Mouse (Mus musculus): ENCODE measurements around the gene Ccdc40. TPM values are rescaled to one million over a fixed set of nuclear protein-coding genes. Genes with fewer than 3 reads are reported as not detected.

The Ccdc40 gene
- 12.0 and 13.5 TPM in 2 replicates for polyA plus RNA-seq (2014; fragmentation: Nextera tagmentation; extraction: Ambion mirVana)

DNA sequence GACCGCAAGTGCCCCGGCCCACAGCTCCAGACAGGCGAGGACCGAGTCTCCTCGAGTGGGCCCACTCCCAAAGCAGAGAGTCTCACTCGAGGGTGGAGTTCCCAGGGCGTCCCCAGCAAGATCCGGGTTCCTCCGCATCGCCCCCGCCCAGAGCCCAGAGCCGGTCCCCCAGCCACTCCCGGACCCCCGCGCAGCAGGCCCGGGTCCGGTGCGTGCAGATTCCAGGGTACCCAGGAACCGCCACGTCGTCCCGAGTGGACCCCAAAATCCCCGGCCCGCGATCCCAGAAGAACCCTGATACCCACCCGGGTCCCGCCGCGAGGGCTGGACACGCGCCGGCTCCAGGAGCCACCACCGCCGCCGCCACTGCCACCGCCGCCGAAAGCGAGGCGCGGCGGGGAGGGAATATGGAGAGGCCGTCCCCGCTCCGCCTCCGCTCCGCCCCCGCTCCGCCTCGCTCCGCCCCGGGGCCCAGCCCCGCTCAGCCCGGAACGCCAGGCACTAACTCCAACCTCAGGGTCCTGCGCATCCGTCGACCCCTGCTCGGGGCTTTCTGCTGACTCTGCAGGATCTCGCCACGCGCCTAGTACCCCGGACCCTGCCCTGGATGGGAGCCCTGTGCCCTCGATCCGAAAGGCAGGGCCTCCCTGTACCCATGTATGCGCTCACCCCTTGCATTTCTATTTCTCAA lies at the start of gene Ccdc40, which contains the start of gene Tbc1d16:
TSS of gene Ccdc40 (plus strand) at position 482 of the 691 bp plus-strand sequence.
TSS of gene Tbc1d16 (minus strand) at position 409 of the 691 bp plus-strand sequence.
- Histone ChIP-seq H3K36me3 (ENCODE audit: control insufficient read depth, insufficient read depth, low read length) (no peaks in the 10 kb centered on the region), H3K9me3 (ENCODE audit: control insufficient read depth, low read length) (no peaks in the 10 kb centered on the region), H3K9ac (replicated peaks; ENCODE audit: low read depth, low read length) (peak within 1 kb of the TSS; percentile 84), H3K4me3 (ENCODE audit: low read depth, low read length) (peak within 1 kb of the TSS; percentile 81), H3K4me1 (ENCODE audit: control insufficient read depth, insufficient read depth, low read length) (peaks cover 45% of the 10 kb centered on the region), H3K4me2 (ENCODE audit: low read depth, low read length) (peak within 1 kb of the TSS; percentile 85), H3K27me3 (ENCODE audit: control insufficient read depth, insufficient read depth, low read length) (no peaks in the 10 kb centered on the region), H3K27ac (ENCODE audit: low read depth, low read length) (peak within 1 kb of the TSS; percentile 85)
- ATAC-seq (ENCODE audit: low read depth) = peak; percentile 89
- under 1% methylated on average over 65 of the region's 66 CpGs for WGBS

DNA sequence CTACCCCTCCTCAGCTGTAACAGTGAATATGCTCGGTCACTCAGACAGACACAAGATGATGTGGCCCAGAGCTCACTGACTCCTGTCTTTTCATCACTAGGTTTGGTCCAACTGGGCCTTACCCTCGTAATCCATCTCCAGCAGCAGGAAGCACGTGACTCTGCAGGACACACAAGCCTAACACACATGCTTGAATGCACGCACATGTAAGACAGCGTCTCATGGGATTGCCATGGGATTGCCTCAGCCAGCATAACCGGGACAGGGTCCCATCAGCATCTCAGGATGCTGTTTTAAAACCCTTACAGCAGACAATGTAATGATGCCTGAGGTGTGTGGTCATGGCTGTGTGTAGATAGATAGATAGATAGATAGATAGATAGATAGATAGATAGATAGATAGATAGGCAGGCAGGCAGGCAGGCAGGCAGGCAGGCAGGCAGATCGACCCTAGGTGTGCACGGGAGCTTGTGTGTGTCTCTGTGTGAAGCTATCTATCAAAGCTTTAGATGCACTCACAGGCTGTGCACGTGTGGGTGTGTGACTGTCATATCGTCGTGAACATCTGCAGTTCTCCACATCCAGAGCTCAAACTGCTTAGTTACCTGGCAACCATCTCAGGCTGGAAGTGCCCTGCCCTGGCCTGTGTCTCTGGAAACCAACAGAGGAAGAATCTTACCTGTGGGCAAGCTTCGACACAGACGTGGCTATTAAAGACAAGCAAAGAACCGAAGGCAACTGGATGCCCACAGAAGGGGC lies 47.4 kb upstream of the Ccdc40 start:
- no peak overlapping the region for H3K9ac ChIP-seq (replicated peaks; ENCODE audit: low read depth, low read length)
- 70% methylated on average over 14 of the region's 14 CpGs for WGBS

DNA sequence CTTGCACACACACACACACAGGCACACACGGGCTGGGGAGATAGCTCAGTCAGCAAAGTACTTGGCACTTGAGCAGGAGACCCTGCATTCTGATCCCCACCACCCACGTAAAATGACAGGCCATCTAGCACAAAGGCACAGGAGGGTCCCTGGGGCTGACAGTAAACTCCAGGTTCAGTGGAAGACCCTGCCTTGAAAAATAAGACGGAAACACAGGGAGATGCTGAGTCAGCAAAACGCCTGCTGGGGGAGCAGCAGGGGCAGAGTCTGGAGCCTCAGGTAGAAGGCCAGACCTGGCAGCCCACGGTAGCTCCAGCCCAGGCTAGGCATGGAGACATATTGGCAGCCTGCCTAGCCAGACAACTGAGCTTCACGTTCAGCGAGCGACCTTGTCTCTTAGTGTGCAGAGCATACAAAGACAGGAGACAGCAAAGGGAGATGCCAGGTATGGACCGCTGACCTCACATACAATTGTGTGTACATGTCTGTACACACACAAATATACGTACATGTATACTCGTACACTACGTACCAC lies 46.4 kb upstream of the Ccdc40 start:
- Histone ChIP-seq H3K9ac (replicated peaks; ENCODE audit: low read depth, low read length) (no peak overlapping the region), H3K27me3 (ENCODE audit: control insufficient read depth, insufficient read depth, low read length) (no peaks in the 10 kb centered on the region), H3K4me2 (ENCODE audit: low read depth, low read length) (no peak overlapping the region), H3K36me3 (ENCODE audit: control insufficient read depth, insufficient read depth, low read length) (no peaks in the 10 kb centered on the region), H3K4me3 (ENCODE audit: low read depth, low read length) (no peak overlapping the region), H3K4me1 (ENCODE audit: control insufficient read depth, insufficient read depth, low read length) (peaks cover 36% of the 10 kb centered on the region), H3K9me3 (ENCODE audit: control insufficient read depth, low read length) (no peaks in the 10 kb centered on the region), H3K27ac (ENCODE audit: low read depth, low read length) (no peak overlapping the region)
- 72% methylated on average over 12 of the region's 12 CpGs for WGBS
- ATAC-seq (ENCODE audit: low read depth) = no peak

More for the DNA sequence above, 47.4 kb upstream of the Ccdc40 start:
- Histone ChIP-seq H3K4me2 (ENCODE audit: low read depth, low read length) (no peak overlapping the region), H3K36me3 (ENCODE audit: control insufficient read depth, insufficient read depth, low read length) (no peaks in the 10 kb centered on the region), H3K27ac (ENCODE audit: low read depth, low read length) (no peak overlapping the region), H3K4me3 (ENCODE audit: low read depth, low read length) (no peak overlapping the region), H3K27me3 (ENCODE audit: control insufficient read depth, insufficient read depth, low read length) (no peaks in the 10 kb centered on the region), H3K9me3 (ENCODE audit: control insufficient read depth, low read length) (no peaks in the 10 kb centered on the region), H3K4me1 (ENCODE audit: control insufficient read depth, insufficient read depth, low read length) (peaks cover 45% of the 10 kb centered on the region)
- ATAC-seq (ENCODE audit: low read depth) = no peak

DNA sequence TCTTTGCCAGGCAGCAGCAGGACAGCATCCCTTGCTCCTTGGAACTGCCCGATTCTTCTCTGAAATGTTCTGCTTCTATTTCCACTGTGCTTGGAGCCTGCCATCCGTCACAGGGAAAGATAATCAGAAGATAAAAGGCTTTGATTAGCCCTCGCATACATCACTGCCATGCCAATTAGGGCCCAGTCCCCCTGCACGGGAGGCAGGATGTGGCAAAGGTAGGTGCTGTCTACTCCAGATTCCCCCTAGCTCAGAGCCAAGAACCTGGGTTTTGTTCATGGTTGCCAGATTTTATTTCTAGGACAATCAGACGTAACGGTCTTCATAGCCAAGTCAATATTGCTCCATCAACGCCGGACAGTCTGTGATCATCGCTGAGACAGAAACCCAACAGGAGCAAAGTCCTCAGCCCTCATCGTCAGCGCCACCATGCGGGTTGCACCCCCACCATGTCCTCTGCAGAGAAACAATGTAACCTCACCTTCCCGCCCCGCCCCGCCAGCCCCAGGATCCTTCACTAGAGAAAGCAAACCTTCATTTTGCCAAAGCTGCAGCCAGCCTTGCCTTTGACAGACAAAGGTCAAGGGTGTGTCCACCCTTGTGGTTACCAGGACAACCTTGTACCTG lies 44.6 kb upstream of the Ccdc40 start:
- Histone ChIP-seq H3K4me2 (ENCODE audit: low read depth, low read length) (no peak overlapping the region), H3K9me3 (ENCODE audit: control insufficient read depth, low read length) (no peaks in the 10 kb centered on the region), H3K27ac (ENCODE audit: low read depth, low read length) (no peak overlapping the region), H3K27me3 (ENCODE audit: control insufficient read depth, insufficient read depth, low read length) (no peaks in the 10 kb centered on the region), H3K4me1 (ENCODE audit: control insufficient read depth, insufficient read depth, low read length) (peaks cover 36% of the 10 kb centered on the region), H3K36me3 (ENCODE audit: control insufficient read depth, insufficient read depth, low read length) (no peaks in the 10 kb centered on the region), H3K9ac (replicated peaks; ENCODE audit: low read depth, low read length) (no peak overlapping the region), H3K4me3 (ENCODE audit: low read depth, low read length) (no peak overlapping the region)
- WGBS = 69% methylated on average over 15 of the region's 15 CpGs
- no peak for ATAC-seq (ENCODE audit: low read depth)

DNA sequence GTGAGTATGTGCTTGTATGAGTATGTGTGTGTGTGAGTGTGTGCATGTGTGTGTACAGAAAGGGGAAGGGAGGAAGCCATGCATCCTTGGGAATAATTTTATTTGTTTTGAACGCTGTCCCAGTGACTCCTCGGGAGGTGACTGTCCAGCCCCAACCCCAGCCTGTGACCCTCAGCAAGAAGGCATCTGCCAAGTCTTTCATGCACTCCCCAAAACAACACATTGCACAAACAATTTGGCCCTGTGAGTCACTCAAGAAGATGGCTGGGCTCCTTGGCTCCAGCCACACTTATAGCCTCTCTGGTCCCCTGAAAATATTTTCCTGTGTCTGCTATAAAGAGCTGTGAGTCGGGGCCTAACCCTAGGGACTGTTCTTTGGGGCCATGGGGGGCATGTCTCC lies 42.0 kb upstream of the Ccdc40 start:
- Histone ChIP-seq H3K27ac (ENCODE audit: low read depth, low read length) (no peak overlapping the region), H3K4me3 (ENCODE audit: low read depth, low read length) (no peak overlapping the region), H3K4me2 (ENCODE audit: low read depth, low read length) (no peak overlapping the region), H3K9ac (replicated peaks; ENCODE audit: low read depth, low read length) (no peak overlapping the region), H3K4me1 (ENCODE audit: control insufficient read depth, insufficient read depth, low read length) (peaks cover 40% of the 10 kb centered on the region), H3K36me3 (ENCODE audit: control insufficient read depth, insufficient read depth, low read length) (no peaks in the 10 kb centered on the region), H3K27me3 (ENCODE audit: control insufficient read depth, insufficient read depth, low read length) (no peaks in the 10 kb centered on the region), H3K9me3 (ENCODE audit: control insufficient read depth, low read length) (no peaks in the 10 kb centered on the region)
- 80% methylated on average over 3 of the region's 3 CpGs for WGBS
- ATAC-seq (ENCODE audit: low read depth) = no peak

DNA sequence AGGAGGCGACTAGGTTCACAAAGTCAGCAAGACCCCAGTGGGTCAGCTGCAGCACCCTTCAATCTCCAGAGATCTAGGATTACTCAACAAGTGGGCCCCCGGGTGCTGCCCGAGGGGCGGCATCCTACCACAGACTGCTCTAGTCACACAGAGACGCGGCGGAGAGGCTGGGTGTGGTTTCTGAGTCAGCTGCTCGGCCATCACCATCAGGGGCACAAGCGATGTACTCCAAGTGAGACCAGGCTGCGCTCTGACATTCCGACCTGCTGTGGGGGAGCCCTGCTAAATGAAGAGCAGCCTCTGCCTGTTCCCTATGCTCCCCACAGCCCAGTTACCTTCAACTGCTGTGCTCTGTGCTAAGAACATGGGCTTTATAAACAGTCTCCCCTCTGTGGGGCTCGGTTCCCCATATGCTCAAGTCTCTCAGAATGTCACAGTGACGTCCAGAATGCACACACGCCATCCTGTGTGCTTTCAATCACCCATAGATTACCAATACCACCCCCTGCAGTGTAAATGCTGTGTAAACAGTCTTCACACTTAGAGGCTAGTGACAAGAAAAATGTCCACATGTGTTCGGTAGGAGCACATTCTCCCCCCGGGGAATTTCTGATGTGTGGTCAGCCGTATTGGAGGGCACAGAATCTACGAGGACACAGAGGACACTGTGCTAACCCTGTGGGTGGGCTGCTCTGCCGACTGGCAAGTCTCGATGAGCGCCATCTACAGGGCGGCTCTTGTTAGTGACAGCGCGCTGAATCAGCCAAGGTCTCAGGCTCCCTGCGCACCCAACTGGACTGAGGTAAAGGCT lies 41.2 kb upstream of the Ccdc40 start:
- WGBS = 45% methylated on average over 25 of the region's 25 CpGs
- no peak; the same call in 1 of the 2 replicates for ATAC-seq (ENCODE audit: low read depth)
- H3K27me3 ChIP-seq (ENCODE audit: control insufficient read depth, insufficient read depth, low read length) = no peaks in the 10 kb centered on the region
- no peaks in the 10 kb centered on the region for H3K36me3 ChIP-seq (ENCODE audit: control insufficient read depth, insufficient read depth, low read length)
- H3K9ac ChIP-seq (replicated peaks; ENCODE audit: low read depth, low read length) = no peak overlapping the region
- no peaks in the 10 kb centered on the region for H3K9me3 ChIP-seq (ENCODE audit: control insufficient read depth, low read length)
- H3K4me3 ChIP-seq (ENCODE audit: low read depth, low read length) = no peak overlapping the region
- H3K4me1 ChIP-seq (ENCODE audit: control insufficient read depth, insufficient read depth, low read length) = peaks cover 32% of the 10 kb centered on the region
- H3K27ac ChIP-seq (ENCODE audit: low read depth, low read length) = no peak overlapping the region
- H3K4me2 ChIP-seq (ENCODE audit: low read depth, low read length) = no peak overlapping the region

DNA sequence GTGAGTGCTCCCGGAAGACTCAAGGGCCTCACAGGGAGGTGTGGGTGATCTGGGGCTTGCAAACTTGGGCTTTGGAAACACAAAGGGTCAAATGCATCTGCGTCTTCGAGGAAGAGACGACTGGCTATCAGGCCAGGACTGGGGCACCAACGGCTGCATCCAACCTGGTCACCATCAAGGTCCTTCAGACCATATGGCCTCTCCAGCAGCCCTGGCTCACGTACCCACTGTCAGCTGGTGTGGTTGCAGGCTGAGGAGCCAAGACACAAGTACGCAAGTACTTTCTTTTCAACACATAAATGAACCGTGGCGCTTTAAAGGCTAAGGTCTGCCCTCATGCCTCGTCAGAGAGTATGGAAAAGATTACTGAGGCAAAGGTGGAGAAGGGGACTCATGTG lies 40.6 kb upstream of the Ccdc40 start:
- Histone ChIP-seq H3K27me3 (ENCODE audit: control insufficient read depth, insufficient read depth, low read length) (no peaks in the 10 kb centered on the region), H3K4me3 (ENCODE audit: low read depth, low read length) (no peak overlapping the region), H3K36me3 (ENCODE audit: control insufficient read depth, insufficient read depth, low read length) (no peaks in the 10 kb centered on the region), H3K27ac (ENCODE audit: low read depth, low read length) (no peak overlapping the region), H3K9me3 (ENCODE audit: control insufficient read depth, low read length) (no peaks in the 10 kb centered on the region), H3K4me1 (ENCODE audit: control insufficient read depth, insufficient read depth, low read length) (peaks cover 28% of the 10 kb centered on the region), H3K4me2 (ENCODE audit: low read depth, low read length) (no peak overlapping the region), H3K9ac (replicated peaks; ENCODE audit: low read depth, low read length) (no peak overlapping the region)
- WGBS = 59% methylated on average over 10 of the region's 10 CpGs
- ATAC-seq (ENCODE audit: low read depth) = no peak

DNA sequence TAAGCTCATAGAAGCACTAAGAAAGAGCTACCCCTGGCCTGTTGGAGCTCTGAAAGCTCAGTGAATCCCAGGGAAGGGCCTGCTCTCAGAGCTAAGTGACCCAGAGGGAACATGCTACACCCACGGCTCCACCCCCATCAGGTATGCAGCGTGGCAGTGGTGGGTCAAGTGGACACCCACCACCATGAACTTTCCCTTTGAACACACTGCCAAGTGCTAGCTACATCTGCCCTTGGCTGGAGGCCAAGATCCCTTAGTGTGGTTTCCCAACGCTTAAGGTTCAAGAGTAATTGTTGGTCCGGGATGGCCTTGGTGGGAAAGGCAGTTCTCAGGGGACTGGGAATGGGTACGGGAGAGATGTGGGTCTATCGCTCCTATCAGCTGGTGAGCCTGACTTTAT lies 40.0 kb upstream of the Ccdc40 start:
- WGBS = 55% methylated on average over 6 of the region's 6 CpGs

More for the DNA sequence above, 40.0 kb upstream of the Ccdc40 start:
- Histone ChIP-seq H3K9ac (replicated peaks; ENCODE audit: low read depth, low read length) (no peak overlapping the region), H3K9me3 (ENCODE audit: control insufficient read depth, low read length) (no peaks in the 10 kb centered on the region), H3K27me3 (ENCODE audit: control insufficient read depth, insufficient read depth, low read length) (no peaks in the 10 kb centered on the region), H3K4me2 (ENCODE audit: low read depth, low read length) (no peak overlapping the region), H3K4me3 (ENCODE audit: low read depth, low read length) (no peak overlapping the region), H3K27ac (ENCODE audit: low read depth, low read length) (no peak overlapping the region), H3K4me1 (ENCODE audit: control insufficient read depth, insufficient read depth, low read length) (peaks cover 25% of the 10 kb centered on the region), H3K36me3 (ENCODE audit: control insufficient read depth, insufficient read depth, low read length) (no peaks in the 10 kb centered on the region)
- no peak for ATAC-seq (ENCODE audit: low read depth)

Measured in neural tube, embryonic 14.5 days (tissue).